Mouse (Mus musculus): Measurements from ENCODE around the gene Ell2.

Ell2 gene

DNA sequence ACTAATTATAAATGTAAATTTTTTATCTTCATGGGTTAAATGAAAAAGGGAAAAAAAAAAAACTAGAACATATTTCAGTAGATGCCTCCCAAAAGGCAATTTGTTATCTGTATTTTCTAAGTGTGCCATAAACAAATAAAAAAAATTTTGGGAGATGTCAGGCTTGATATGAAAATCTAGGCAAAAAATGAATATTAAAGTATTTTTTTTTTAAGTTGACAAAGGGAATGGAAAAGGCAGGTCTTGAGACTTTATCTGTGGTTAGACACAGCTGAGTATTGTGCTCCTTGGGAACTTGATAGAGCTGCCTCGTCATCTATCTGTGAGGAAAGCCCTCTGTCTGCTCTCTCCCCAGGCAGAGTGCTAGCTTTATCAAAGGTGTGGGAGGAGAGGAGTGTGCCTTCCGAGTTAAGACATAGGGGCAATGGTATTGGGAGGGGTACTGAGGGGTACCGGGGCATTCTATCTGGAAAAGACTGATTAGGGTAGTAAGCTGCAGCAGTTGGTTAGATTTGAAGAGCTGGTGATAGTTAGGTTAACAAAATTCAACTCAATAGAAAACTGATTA, 27.1 kb downstream of the Ell2 start:
- DNase-seq (ENCODE audit: low spot score), result no peak

DNA sequence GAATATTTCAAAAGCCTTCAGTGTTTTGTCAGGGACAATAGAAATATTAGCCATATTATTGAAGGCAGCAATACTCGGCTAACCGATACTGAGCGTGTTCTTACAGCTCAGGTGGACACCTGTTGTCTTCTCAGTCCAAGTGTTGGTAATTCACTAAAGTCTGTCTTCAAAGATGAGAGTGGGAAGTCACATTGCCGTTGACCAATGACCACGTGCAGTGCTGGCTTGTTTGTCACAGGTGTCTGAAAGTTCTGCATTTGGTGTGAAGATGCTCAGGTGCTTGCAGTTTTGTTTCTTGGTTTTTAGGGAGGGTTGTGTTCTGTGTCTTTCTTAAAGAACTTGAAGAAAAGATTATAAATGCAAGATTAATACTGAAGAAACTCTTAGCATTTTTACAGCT, 27.7 kb downstream of the Ell2 start:
- no peak for DNase-seq (ENCODE audit: low spot score)

DNA sequence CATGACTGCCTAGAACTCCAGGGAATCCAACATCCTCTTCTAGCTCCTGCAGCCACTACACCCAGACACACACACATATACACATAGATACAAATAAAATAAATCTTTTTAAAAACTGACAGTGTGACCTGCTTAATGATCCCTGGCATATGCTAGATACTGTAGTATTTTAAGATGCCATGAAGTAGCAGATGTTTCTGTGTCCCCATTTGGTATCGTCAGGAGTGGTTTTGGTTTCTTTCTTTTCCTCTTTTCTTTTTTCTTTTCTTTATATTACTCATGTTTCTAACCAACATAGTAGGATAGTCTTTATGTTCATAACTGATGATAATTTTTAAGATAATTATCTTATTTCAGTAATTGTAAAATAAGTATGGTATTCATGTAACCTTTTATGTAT, 29.0 kb downstream of the Ell2 start:
- DNase-seq (ENCODE audit: low spot score), result no peak

DNA sequence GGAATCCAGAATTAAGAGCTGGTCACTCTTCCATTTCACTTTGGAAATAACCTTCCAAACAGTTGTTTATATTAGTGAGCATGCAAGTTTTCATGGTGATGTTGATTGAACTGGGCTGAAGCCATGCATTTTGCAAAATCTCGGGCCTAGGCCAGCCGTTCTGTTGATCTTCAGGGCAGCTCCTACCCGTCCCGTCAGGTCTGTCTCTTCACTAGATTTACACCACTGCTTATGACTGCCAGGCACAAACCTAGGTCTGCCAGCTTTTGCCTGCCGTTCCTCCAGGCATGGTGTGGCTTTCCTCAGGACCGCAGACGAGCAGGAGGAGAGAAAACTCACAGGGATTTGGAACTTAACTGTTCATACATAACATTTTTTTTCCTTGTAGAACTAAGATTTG, 31.4 kb downstream of the Ell2 start:
- DNase-seq (ENCODE audit: low spot score), result no peak

DNA sequence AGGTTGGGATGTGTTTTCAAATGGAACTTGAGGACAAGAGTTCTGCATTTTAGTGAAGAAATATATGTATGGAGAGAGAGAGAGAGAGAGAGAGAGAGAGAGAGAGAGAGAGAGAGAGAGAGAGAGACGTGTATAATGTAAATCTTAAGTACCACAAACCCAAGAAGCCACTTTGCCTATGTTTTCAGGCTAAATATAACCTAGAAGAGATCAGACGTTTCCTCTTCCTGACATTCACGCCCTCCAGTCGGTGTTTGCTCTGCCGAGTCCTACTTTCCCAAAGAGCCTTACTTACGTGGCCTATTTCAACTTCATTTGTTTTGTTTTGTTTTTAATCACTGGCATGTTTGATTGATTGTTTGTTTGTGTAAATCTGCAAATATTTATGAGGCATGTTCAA, 32.0 kb downstream of the Ell2 start:
- no peak for DNase-seq (ENCODE audit: low spot score)

DNA sequence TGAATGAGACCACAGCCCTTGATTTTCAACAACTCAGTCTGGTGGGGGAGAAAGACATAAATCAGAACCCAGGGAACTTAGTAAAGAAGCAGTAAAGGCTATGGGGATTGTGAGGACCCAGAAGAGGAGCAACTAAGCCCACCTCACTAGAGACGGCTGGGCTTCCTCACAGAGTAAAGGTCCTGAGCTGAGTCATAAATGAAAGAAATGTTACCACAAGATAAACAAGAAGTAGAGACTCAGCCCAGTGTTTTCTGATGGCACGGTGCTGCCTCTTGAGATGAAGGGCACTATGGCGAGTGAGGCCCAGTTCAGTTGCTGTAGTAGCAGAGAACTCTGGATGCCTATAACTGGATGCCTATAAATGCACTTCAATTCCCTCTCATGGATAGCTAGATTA, 32.4 kb downstream of the Ell2 start:
- DNase-seq (ENCODE audit: low spot score), result no peak

DNA sequence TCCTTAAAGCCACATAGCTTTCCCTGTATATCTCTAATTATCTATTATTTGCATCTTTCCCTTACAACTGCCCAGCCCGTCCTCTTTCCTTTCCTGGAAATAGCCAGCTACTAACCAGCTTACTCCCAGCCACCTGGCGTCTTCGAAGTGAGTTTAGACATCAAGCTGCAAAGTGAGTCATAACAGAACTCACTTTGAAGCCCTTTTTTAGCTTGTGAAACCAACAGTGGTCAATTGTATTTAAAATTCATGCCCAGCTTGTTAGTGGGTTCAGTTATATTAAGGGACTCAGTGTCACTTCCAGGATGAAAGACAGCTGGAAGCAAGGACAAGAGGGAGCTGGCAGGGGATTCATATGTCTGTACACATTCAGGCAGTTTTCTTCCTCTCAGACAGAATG, 33.5 kb downstream of the Ell2 start:
- no peak for DNase-seq (ENCODE audit: low spot score)

DNA sequence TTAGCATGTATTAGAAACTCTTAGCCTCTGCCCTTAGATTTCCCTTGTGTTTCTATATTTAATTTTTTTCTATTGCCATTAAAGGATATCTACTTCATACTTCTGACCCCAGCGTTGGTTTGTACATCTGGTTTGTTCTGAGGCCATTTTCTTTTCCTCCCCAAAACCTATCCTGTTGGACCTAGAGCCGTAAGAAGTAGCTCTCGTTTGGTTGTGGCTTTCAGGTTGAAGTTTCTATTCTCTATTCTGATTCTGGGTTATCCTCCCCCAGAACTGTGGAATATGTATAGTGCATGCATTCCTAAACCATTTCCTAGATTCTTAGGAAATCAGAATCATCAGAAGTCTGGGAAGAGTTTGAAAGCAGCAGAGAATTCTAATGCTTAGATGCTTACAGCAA, 34.6 kb downstream of the Ell2 start:
- DNase-seq (ENCODE audit: low spot score), result no peak

DNA sequence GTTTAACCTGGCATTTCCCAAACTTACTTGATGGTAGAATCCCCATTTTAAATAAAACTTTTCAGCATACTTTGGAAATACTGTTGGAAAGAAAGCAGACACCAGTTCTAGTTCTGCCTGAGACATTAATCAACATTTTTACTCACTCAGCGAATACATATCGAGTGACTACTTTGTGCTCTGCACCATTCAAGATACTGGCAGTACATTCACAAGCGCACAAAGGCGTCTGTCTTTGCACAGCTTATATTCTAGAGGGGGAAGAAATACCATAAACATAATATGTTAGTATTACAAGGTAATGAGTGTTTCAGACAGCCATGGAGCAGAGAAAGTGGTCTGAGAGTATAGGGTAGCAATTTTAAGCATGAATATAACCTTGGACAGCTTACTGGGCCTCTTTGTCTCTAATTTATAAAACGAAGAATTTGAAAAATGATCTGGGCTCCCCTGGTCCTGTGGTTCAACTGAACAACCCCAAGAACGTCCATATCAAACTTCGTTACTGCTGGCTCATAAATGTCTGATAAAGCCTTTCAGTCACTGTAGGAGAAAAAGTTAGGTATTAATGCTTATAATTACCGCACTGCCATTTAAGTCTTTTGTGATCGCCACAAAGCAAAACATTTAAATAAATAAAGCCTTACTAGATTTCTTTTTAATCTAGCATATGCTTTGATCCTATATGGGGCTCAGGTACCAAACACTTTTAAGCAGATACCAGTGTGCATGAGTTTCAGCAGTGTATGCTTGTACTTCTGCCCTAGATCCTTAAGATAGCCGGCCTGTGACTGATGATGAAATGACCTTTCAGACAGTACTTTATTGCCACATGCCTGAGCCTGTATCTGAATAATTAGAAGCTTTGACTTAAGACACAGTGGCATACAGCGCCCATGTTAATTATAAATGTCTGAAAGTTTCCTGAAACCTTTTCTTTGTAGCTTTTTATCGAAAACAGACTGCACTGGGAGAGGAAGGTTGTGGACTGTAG, 35.5 kb downstream of the Ell2 start:
- no peak for DNase-seq (ENCODE audit: low spot score)

DNA sequence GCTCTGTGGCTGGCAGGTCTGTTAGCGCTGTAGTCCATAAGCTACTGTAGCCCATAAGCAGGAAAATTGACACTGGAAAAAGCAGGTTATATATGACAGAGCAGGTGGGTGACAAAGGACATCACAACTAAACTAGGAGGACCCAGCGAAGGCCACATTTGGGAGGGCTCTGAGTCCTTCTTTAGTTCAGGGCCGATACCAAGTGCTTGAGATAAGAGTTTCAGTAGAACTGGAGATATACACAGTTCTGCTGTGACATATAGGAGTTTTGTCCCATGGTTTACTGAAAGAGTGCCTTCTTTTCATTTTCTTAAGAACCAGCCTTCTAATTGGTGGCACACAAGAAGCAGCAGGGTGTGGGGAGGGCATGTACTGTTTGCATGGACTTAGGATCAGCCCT, 36.4 kb downstream of the Ell2 start:
- no peak for DNase-seq (ENCODE audit: low spot score)

DNA sequence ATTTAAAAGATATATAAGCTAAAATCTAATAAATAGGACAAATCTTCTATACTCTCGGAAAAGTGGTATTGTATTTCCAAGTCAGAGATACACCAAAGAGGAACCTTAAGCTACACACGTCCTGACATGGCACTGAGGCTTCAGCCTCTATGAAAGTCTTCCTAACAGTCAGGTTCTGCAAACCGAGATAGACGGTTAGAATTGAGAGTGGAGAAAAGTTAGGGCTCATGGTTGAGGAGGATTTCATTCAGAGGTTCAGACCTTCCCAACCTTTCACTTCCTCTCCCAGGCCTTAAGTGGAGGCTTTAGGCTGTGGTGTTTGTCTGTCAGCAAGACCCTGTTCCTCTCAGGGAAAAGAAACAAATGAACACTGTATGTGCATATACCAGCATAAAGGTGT, 37.5 kb downstream of the Ell2 start:
- no peak for DNase-seq (ENCODE audit: low spot score)

DNA sequence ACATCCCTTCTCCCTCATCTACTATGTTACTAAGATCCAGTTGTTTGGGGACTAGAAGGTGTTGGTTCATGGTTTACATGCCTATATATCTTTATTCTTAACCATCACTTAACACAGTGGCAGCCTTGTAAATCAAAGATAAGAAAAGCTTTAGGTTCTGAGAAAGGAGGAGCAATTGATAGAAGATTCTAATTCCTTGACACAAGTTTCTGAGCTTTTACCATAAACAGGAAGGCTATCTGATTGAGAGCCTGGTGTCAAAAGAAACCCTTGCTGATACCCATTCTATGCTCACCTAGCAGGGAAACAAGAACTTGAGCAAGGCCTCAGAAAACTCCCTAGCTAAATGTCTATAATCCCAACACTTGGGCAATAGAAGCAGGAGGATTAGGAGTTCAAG, 38.8 kb downstream of the Ell2 start:
- DNase-seq (ENCODE audit: low spot score), result no peak

DNA sequence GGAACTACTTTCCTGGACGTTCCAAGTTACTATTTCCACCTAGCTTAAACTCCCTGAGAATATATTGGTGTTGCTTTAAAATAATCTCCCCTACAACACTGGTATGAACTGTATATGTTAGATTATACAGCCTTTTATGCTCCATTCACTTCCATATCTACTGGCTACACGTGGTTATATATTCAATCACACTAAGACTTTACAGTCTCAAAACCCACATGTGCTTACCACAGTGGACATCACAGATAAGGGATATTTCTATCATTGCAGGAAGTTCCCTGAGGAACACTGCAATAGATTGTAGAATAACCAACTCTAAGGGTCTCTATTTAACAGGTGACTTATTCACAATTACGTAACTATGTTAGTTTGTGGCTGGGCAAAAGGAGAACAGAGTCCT, 40.7 kb downstream of the Ell2 start:
- no peak for DNase-seq (ENCODE audit: low spot score)

DNA sequence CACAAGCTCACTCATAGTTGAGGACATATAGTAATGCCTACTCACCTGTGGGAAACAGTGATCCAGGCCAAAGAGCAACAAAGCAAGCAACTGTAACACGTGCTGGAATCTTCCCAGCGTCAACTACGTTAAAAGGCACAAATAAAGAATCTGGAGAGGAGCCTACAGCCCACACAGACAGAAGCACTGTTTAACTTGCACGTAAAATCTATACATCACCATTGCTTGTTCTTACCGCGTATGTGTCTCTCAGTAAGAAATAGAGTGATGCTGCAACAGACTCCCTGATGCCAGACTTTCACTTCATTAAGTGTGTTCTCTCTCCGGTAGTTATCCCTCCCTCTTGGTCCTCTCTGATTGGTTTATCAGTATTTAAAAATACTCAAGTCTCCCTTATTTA, 42.1 kb downstream of the Ell2 start:
- no peak for DNase-seq (ENCODE audit: low spot score)

DNA sequence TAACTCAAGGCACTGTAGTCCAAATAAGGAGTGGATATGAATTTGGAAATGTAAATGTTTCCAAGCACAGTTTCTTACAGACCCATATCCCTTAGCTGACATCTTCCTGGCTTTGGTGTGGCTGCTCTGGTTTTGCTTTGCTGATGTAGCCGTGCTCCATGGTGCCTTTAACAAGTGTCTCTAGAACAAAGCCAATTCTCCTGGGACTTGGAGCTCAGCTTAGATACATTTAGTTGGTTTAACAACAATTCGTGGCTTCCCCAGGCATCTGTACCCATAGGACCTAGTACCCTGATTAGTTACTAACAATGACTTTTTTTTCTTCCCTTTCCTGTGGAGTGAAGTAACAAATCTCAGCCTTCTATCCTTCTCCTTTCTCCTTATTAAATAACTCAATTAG, 44.2 kb downstream of the Ell2 start:
- DNase-seq (ENCODE audit: low spot score), result no peak

DNA sequence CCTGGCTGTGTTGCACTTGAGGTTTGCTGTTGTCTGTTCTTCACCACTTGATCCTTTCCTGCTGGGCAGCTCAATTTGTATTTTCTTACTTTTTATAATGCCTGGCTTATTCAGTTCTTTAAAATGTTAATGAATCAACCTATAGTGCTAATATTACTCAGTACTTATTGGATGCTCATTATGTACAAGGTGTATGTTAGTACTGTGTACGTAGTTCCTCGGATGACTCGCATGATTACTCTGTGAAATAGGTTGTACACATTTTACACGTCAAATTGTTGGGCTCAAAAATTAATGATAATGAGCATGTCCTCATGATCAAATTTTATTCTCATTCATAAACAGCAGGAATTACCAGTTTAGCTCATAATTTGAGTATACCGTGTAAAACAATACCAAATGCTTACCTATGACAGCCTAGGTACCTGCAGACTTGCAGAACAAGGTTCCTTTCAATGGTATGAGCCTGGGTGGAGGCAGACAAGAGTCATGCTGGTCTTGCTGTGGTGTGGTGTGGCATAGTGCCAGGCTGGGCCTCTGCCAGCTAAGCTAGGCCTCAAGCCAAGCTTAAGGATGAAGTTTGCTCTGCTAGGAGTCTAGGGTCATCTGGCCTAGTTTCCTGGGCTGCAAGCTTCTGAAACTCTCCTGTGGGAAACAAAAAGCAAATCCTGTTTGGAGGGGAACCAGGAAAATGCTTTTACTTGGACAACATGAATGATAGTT, 45.8 kb downstream of the Ell2 start:
- DNase-seq (ENCODE audit: low spot score), result no peak

DNA sequence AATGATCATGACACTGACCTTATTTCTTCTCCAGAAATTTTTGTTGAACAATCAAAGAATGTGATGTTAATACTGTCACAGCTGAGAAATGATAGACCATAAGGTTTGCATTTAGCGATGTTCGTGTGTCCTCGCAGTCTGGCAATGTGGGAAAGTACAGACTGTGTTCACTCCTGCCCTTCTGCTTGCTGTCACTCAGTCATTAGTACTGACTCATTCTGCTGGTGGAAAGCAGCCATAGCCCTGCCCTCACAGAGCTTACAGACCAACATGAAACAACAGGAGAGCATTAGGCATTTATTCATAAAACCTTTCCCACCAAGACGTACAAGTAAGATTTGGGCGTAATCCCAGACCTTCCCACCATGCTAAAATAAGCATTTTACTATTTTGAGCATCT, 47.8 kb downstream of the Ell2 start:
- no peak for DNase-seq (ENCODE audit: low spot score)

DNA sequence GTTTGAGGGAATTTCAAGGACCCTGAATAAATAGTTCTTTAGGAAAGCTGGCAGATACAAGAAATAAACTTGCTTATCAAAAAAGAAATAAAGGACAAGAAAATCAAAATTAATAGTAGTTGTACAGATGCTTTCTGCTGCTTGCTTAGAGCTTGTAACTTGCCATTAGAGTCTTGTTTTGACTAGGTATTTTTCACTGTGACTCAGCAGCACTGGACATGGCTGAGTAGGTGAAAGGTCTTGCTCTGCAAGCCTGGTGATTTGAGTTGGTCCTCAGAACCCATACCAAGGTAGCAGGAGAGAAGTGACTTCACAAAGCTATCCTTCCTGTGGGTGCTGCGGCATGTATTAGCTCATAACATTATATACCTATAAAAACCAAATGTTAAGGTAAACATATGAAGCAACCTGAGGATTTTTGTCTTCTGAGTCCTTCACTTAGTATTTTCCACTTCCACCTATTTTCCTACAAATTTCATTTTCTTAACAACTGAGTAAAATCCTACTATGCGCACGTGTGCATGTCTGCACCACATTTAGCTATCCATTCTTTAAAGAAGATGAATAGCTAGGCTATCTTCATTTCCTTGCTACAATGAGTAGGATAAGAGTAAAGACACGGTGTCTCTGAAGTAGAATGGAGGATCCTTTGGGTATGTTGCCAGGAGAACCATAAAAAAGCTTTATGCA, 54.4 kb downstream of the Ell2 start:
- DNase-seq (ENCODE audit: low spot score), result no peak

DNA sequence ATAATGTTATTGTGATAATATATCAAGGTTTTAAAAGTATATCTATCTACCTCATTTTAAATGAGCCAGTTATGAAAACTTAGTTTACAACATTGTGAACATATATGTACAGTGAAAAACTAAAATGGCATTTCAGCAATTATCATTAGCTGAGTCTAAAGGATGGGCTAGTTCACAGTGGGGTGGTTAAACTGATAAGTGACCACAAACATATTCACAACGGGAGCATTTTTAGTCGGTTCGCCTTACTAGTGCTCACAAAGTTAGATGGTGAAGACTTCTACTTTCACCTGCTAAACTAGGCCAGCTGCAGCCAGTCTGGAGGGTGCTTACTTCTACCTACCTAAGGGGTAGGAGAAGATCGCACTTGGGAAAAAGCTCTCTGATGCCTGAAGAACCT, 56.2 kb downstream of the Ell2 start:
- DNase-seq (ENCODE audit: low spot score), result no peak

DNA sequence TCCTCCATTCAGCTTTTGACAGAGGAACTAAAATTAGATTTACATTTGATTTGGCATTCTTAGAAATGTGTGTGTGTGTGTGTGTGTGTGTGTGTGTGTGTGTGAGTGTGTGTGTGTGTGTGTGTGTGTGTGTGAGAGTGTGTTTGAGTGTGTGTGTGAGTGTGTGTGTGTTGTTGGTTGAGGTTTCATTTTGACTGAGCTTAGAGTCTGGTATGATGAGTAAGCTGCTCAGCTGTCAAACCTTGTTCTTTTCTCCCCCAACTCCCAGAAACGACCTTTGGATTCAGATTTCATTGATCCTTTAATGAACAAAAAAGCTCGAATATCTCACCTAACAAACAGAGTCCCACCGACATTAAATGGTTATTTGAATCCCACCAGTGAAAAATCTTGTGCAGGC, 56.7 kb downstream of the Ell2 start:
- DNase-seq (ENCODE audit: low spot score), result no peak

DNA sequence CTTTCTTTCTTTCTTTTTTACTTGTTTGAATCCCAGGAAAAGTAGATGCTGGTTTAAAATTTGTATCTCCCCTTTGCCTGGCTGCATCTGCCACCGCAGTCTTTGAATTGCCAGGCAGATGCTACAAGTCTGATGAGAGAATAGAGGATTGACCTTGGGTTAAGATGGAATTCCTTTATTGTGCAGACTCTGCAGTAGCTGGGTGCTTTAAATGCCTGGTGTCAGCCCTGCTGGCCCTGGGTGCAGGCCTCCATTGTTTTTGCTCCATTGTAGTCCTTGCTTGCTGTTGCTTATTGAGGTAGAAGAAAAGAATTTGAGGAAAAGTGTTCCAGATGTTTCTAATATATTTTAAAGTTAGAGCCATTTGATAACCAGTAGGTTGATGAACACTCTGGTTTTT, 59.2 kb downstream of the Ell2 start:
- no peak for DNase-seq (ENCODE audit: low spot score)

DNA sequence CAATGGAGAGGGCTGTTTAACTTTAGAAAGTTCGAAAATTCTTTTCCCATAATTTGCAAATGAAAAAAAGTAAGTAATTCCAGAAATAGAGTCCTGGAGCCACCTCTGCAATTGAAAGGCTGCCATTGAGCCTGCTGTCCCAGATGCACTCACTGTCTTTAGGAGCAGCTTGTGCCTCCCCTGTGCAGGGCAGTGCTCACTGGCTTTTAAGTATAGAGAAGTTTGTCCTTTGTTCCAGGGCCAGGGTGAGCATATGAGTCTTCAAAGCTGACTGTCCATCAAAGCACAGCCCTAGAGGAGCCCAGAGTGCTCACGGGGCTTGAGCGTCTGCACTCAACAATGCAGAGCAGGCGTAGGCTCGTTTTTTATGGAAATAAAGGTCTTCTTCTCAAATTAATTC, 59.7 kb downstream of the Ell2 start:
- DNase-seq (ENCODE audit: low spot score), result no peak

DNA sequence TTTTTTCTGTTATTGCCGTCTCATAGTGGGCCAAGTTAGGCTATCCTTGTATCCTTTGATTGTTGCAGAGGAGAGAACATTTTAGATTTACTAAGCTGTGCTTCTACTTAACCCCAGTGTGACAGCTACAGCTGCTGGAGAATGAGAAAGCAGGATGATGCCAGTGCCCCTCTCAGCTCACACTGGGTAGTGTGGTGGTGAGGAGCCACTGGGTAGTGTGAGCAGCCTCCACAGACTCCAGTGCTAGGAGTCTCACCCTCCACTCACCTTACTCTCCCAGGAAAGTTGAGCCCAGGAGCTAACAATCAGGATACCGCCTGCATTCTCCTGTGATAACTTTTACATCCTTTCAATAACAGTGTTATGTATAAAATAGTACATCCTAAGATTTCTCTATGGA, 60.4 kb downstream of the Ell2 start:
- DNase-seq (ENCODE audit: low spot score), result no peak

Measured in T-cell, adult 2 months (primary cell).